Mouse (Mus musculus): ENCODE measurements at regions not wholly inside any gene's neighbourhood (a gene's known extent, or its start where the extent isn't known, plus 50 kb on each side); places are given as distances from the start of the nearest gene placed in this dataset.
"Not testable (repeated sequence)": the region's sequence is repeated elsewhere in the genome, so short reads cannot be mapped to it uniquely, and the experiment has no call there.

DNA sequence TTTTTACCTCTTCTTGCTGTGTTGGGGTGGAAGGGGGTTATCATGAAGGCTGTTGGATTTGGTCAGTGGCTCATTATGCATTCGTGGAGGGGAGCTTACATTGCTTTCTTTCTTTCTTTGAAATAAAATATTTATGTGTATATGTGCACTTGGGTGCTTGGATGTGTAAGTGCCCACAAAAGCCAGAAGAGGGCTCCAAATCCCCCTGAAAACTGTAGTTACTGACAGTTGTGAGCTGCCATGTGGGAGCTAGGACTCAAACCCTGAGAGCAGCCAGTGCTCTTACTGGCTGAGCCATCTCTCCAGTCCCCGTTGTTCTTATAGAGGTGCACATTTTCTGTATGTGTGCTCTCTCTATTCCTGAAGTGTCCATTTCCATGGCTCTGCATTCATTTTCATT is 415.6 kb upstream of the Zfp507 start:
- DNase-seq, result no peak

GRCm38 (mm10) chr7:36210034-36210433 is 407.2 kb upstream of the Zfp507 start:
- DNase-seq, result no peak

GRCm38 (mm10) chr7:36207525-36208260 is 404.9 kb upstream of the Zfp507 start:
- no peak for DNase-seq

DNA sequence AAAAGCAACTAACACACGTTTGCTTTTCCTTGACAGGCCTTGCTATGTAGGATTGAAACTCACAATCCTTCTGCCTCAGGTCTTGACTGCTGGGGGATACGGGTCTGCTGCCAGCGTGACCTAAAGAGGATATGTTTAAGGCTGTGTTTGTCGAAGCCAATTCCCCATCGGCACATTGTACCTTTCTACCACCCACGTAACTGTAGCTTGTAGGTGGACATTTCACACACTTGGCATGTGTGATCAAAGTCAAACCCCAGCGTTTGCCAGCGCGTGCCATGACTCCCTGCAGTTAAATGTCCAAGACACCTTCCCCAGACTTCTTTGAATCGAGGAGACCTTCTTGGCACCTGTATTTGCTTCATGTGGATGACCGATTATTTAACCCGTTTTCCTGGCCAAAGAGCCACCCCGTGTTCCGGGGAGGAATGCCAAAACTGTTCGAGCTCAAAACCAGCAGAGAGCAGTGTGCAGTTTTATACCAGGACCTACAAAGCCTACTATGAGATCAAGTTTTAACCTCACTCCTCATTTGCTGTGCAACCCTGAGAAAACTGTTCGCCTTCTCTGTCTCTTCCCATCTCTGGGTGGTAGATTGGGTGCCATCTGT is 395.4 kb upstream of the Zfp507 start:
- no peak for DNase-seq

GRCm38 (mm10) chr7:36196154-36196720 is 393.4 kb upstream of the Zfp507 start:
- DNase-seq, result peak; percentile 20

DNA sequence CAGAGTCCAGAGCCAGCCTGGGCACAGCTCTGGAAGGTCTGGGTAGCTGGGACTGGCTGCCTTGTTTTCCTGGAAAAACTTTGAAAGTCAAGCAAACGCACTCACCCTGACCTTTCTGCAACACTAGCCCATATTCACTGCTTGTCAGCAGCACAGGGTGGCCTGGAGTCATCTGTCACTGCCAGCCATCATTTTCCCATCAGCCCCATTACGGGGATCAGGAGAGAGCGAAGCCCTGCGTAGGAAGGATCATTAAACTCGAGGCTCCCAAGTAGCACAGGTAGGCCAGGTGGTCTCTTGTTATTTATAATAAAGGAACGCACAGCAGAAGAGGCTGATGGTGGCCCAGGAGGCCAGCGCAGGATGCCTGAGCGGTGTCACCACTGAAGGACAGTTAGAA is 389.8 kb upstream of the Zfp507 start:
- DNase-seq, result no peak

GRCm38 (mm10) chr7:36177947-36178346 is 375.1 kb upstream of the Zfp507 start:
- DNase-seq, result peak; percentile 19

DNA sequence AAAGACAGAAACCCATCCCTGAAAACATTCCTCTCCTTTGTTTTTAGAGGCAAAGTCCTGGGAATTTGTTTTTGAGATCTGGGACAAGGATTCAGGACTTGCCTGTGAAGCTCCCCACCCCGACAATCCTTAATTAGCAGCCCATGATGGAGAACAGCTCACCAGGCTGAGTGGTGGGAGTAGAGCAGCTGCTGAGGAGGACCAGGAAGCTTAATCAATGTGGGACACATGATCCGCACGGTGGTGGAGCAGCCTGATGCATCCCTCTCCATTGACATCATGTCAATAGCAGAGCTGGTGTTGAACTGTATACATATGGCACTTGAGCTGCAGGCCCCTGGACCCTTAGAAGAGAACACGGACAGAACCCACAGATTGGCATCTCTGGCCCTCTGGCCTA is 372.5 kb upstream of the Zfp507 start:
- no peak for DNase-seq

- not testable (repeated sequence) for DNase-seq
Observed at GRCm38 (mm10) chr7:36172511-36172910, 369.7 kb upstream of the Zfp507 start.

DNA sequence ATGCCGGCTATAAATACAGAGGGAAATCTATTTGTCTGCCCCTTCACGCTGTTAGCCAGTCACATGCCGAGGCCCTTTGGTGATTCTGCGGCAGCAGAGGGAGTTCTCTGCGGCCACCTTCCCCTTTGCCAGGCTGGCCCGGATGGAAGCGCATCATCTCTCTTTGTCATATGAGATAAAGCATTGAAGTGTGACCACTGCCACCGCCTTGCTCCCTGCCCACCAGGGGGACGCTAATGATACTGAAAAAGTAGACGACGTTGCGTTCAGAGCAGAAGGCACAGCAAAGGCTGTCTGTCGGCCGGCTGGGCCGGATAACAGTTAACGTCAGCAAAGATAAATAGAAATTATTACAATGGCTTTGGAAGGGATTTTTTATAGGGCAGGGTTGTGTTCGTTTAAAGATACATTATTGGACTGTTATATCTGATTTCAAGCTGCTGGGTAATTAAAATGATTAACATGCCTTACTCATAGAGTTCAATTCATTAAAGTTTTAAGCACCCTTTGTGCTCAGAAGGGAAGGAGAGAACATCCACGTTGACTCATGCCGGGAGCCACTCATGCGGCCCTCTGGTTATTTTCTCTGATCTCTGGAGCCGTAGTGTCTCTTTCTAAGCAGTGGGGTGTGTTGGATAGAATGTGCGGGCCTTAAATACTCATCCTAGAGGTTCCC is 354.6 kb upstream of the Zfp507 start:
- peak; percentile 30 for DNase-seq

DNA sequence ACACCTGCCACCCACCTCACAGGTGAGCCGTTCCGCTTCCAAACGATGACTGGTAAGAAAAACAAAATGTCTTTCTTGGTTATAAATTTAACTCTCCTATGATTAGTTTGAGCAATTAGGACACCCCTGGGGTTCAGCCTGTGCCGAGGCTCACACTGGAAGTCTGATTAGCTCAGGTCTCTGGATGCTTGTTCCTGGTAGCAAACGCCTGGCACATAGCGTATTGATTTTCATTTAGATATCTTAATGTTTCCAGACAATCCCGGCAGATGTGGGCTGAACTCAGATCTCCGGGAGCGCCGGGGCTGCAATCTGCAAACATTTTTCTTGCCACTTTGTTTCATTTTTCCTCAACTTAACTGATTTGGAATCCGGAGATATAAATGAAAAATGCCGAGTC is 353.8 kb upstream of the Zfp507 start:
- no peak for DNase-seq

DNA sequence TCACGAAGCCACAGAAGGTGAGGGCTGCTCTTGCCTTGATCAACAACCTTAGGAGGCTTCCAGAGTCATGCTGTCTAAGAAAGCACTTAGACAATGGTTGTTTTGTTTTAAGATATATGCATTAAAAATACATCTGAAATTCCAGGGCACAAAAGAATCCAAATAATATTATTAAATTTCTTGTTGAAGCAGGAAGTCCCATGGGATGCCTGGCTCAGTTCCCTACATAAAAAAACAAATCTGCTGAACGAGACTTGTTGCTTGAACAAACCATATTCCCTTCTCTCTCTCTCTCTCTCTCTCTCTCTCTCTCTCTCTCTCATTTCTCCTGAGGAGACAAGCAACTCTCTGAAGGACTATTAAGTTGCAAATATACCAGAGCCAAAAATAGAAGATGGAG is 352.8 kb upstream of the Zfp507 start:
- no peak for DNase-seq

GRCm38 (mm10) chr7:36155159-36155558 is 352.4 kb upstream of the Zfp507 start:
- no peak for DNase-seq

GRCm38 (mm10) chr7:36150871-36151560 is 348.2 kb upstream of the Zfp507 start:
- DNase-seq, result peak; percentile 41

DNA sequence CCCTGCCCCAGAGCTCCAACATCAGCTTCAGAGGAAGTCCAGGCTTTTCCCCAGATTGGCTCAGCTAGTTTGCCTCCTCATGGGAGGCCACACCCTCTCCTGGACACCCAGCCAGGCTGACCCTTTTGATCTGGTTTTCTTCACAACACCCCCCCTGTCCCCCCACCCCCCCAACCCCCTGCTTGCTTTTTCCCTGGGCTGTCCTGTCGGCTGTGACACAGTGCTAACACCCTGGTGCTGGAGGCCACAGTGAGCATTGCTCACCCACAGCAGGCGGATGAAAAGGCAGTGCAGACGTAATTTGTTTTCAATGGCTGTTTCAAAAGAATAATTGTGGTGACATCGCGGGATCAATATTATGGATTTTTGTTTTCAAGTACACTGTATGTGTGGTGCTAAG is 333.8 kb upstream of the Zfp507 start:
- no peak for DNase-seq

DNA sequence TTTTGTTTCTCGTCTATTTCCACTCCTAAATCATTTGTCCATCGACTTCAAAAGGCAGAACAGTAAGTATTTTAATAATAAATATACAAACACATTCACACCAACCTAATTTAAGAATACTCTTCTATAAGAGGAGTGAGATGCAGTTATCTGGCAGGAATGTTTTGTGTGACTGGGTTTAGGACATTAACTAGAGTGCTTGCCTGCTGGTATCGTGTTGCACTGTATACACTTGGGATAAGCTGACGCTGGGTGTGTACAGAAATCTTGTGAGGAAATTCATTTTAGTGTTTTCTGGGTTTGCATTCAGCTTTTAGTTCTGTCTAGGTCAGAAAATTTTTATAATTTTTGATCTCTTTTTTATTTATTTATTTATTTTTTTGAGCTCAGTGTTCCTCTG is 331.8 kb upstream of the Zfp507 start:
- no peak for DNase-seq

GRCm38 (mm10) chr7:36133658-36134143 is 330.9 kb upstream of the Zfp507 start:
- peak; percentile 53 for DNase-seq

- peak; percentile 26 for DNase-seq
Observed at GRCm38 (mm10) chr7:36133026-36133425, 330.2 kb upstream of the Zfp507 start.

- no peak for DNase-seq
Observed at GRCm38 (mm10) chr7:36132569-36132968, 329.8 kb upstream of the Zfp507 start.

DNA sequence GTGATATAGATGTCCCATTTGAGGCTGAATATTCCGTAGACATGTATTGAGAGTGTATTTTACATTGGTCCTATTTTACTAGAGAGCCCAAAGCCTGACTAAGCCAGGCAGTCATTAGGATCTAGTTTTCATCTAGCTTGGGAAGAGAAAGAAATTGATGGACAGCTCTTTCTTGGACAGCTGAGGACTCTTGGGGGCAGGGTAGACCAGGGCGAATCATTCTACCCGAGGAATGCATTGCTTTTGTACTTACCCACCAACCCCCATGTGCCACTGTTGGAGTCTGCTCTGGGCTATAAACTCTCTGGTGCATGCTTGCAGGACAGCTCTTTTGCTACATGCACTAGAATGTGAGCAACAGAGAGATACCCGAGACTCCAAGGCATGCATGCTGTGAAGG is 294.3 kb upstream of the Zfp507 start:
- no peak for DNase-seq

DNA sequence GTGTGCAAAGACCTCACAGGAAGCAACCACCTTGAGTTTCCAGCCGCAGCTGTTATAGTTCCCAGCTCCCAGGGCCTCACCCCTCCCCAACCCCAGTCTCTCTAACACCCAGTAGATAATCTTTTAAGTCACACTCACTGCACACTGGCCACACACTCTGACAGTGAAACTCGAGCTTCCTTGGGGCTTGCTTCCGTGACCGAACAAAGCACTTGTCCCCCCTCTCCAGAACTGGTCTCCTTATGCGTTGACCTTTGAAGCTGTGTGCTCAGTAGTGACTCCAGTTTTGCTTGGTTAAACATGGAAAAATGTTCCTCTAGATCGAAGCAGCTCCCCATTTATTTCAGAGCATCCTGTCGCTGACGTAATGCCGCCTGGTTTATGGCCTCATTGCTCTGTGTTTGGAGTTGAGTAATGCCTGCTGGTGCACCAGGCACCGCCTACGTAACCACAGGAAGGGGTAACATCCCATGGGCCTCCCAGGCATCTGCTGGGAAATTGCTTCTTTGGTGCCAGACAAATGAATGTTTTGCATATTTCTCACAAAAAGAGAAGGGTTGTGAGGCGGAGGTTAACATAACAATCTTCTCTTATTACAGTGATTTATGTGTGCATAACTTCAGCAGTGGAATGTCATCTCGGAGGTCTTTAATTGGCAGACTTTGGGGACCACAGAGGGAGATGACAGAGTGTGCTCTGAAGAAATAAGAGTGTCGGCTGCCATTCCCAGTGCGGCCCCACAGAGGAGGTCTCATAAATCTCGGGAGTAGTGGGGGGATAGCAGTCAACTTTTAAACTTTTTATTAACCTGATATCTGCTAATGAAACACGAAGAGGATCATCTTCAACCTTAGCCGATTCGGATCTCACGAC is 292.7 kb upstream of the Zfp507 start:
- peak; percentile 53 for DNase-seq

GRCm38 (mm10) chr7:36091132-36091531 is 288.3 kb upstream of the Zfp507 start:
- no peak for DNase-seq

Measured in embryo, embryonic 11 days (tissue).